Mouse (Mus musculus) ES-E14 (cell line): ENCODE measurements around the gene Stn1. TPM values are rescaled to one million over a fixed set of nuclear protein-coding genes. Genes with fewer than 3 reads are reported as not detected.
A peak's percentile ranks its signal among the peaks of the same experiment; 100 is the strongest.

Experiments
- DNase-seq: peaks from one replicate; pipeline ENCODE4 v3.0.0-alpha.2; 2013; ENCODE audit warnings: low read depth, low spot score
- H3K27ac ChIP-seq: 2 replicates; pipeline ENCODE4 v1.5.1; 2012; ENCODE audit warnings: low read depth, mild to moderate bottlenecking, low read length, moderate library complexity, mixed read lengths; ENCODE audit not compliant: poor library complexity, insufficient read depth, severe bottlenecking
- H3K36me3 ChIP-seq: 2 replicates; pipeline ENCODE4 v1.6.1; 2012; ENCODE audit warnings: mild to moderate bottlenecking, low read length, moderate library complexity, mixed read lengths; ENCODE audit not compliant: control insufficient read depth, poor library complexity, insufficient read depth, severe bottlenecking
- H3K4me1 ChIP-seq, 2 experiments: fragments of 150-350 bp in 1 of 2; sonication (generic) in 1 of 2; 2 replicates each; pipeline ENCODE4 v1.6.1; 2012; ENCODE audit warnings: low read length in 2 of 2, mild to moderate bottlenecking in 1 of 2, mixed read lengths in 1 of 2; ENCODE audit not compliant: control insufficient read depth in 2 of 2, insufficient read depth in 2 of 2, poor library complexity in 1 of 2
- H3K4me3 ChIP-seq, 2 experiments: fragments of 150-350 bp in 1 of 2; sonication (generic) in 1 of 2; 2 replicates each; pipeline ENCODE4 v1.5.1; 2012; ENCODE audit warnings: low read length in 2 of 2, low read depth in 1 of 2, mild to moderate bottlenecking in 1 of 2, mixed read lengths in 1 of 2; ENCODE audit not compliant: insufficient read depth in 1 of 2, poor library complexity in 1 of 2, severe bottlenecking in 1 of 2
- H3K9ac ChIP-seq: 2 replicates; pipeline ENCODE4 v1.6.1; 2012; ENCODE audit warnings: low read depth, mild to moderate bottlenecking, low read length, mixed read lengths; ENCODE audit not compliant: poor library complexity, insufficient read depth, severe bottlenecking
- H3K9me3 ChIP-seq: fragments of 150-350 bp; sonication (generic); 2 replicates; pipeline ENCODE4 v1.6.1; 2012; ENCODE audit warnings: low read depth, mild to moderate bottlenecking, low read length; ENCODE audit not compliant: control insufficient read depth, insufficient read depth
- CHD2 ChIP-seq: IDR thresholded peaks from 2 replicates; pipeline ENCODE4 v1.6.1; 2014; ENCODE audit warnings: mild to moderate bottlenecking, low read depth, low read length, inconsistent platforms
- HCFC1 ChIP-seq: IDR thresholded peaks from 2 replicates; pipeline ENCODE4 v1.6.1; 2012; ENCODE audit warnings: low read length, inconsistent platforms, borderline replicate concordance; ENCODE audit not compliant: insufficient read depth
- MAFK ChIP-seq: IDR thresholded peaks from 2 replicates; pipeline ENCODE4 v1.6.1; 2014; ENCODE audit warnings: mild to moderate bottlenecking, low read depth, low read length, inconsistent platforms; ENCODE audit not compliant: insufficient read depth
- ZC3H11A ChIP-seq: IDR thresholded peaks from 2 replicates; pipeline ENCODE4 v1.6.1; 2012; ENCODE audit warnings: low read depth, mild to moderate bottlenecking, inconsistent platforms, low read length, borderline replicate concordance
- ZNF384 ChIP-seq: IDR thresholded peaks from 2 replicates; pipeline ENCODE4 v1.6.1; 2012; ENCODE audit warnings: low read depth, low read length, inconsistent platforms
- in situ Hi-C, 2 experiments: fragments of 600-800 bp; cut with MboI; formaldehyde crosslinking; loops; one replicate each; pipeline ENCODE4 v1.15.1; 2025; ENCODE audit warnings: low sequenced_read_pairs in 2 of 2, inconsistent platforms in 1 of 2; ENCODE audit not compliant: unreplicated experiment in 2 of 2
- total RNA-seq: library from RNA; depleted of rRNA; stranded (reverse); fragments of 300-350 nt; gene quantifications from 2 replicates; pipeline ENCODE4 v1.2.3, GENCODE M21; 2012

Gene Stn1
- total RNA-seq, 1 experiment = 22.9 TPM

DNA sequence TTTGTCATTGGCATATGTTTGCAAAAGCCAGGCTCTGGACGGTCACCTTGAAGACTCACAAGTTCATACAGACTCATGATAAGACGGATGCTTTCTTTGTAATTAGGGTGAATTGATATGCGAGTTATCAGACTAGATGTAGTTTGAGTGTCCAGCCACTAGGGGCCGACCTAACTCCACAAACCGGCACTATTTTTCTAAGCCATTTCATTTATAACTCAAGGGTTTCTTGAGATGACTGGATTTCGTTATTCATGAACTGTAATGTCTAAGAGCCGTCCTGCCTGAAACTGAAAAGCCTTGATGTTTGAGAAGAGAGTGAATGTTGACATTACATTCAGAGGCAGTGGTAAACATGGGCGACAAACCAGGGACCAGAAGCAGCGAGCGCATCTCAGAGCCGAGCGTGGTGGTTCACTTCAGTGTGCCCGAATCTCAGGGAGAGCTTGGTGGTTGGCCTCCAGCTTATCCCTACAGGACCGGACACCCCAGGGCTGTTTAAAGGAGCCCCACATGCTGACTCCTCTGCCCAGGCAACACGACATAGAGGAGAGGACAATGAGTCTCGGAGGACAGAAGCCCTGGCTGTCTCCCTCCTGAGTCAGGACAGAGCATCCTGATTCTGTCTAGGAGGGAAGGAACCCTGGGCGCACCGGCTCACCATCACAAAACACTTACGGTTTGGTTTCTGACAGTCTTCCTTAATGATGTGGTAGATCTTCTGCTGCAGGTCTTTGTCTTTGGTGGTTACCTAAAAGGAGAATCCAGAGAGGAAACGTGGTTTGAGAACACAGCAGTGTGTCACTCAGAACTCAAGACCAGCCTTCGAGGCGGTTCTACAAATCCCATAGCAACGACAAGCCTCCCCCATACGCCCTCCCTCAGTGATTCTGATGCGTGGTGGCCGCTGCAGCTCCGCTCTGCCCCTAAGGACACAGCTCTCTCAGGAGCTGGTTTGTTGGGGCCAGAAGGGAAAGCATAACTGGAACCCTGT is 29.9 kb downstream of the Stn1 start:
- Histone ChIP-seq H3K36me3 (peaks cover 6% of the 10 kb centered on the region; the same call in 1 of the 2 replicates), H3K27ac (no peak overlapping the region), H3K9me3 (no peaks in the 10 kb centered on the region), H3K4me1 (peaks cover 0 to 13% of the 10 kb centered on the region in 2 experiments; a peak in 2 of 4 replicates), H3K9ac (no peak overlapping the region), H3K4me3 (no peak overlapping the region)
- in situ Hi-C loops = loop anchor here in 1 of 2 experiments (25.0 kb wide), 1 partner anchor 305 kb away; no protein-coding TSS in a partner anchor
- TF ChIP-seq ZC3H11A (peak; percentile 68; the same call in 1 of the 2 replicates), ZNF384 (no peak)
- DNase-seq = no peak

GRCm38 (mm10) chr19:47503625-47504024 is 33.7 kb downstream of the Stn1 start:
- Histone ChIP-seq H3K27ac (no peak overlapping the region), H3K36me3 (peaks cover 3% of the 10 kb centered on the region; the same call in 1 of the 2 replicates), H3K9ac (no peak overlapping the region), H3K4me3 (no peak overlapping the region), H3K4me1 (0 out of 4 replicates have a peak, but pooled peaks cover 0 to under 1% of the 10 kb centered on the region in 2 experiments), H3K9me3 (no peaks in the 10 kb centered on the region)
- in situ Hi-C loops = loop anchor here (5.0 to 25.0 kb wide), 2 partner anchors 236 to 309 kb away; no protein-coding TSS in a partner anchor
- DNase-seq = peak; percentile 51
- no peak for TF ChIP-seq MAFK
- no peak for TF ChIP-seq HCFC1
- TF ChIP-seq ZNF384 = no peak
- TF ChIP-seq CHD2 = no peak
- no peak for TF ChIP-seq ZC3H11A

GRCm38 (mm10) chr19:47502563-47502962 is 34.7 kb downstream of the Stn1 start:
- H3K36me3 ChIP-seq = peaks cover 2% of the 10 kb centered on the region; the same call in 1 of the 2 replicates
- H3K9me3 ChIP-seq = no peaks in the 10 kb centered on the region
- TF ChIP-seq MAFK = no peak
- TF ChIP-seq ZC3H11A = peak; percentile 50; the same call in 1 of the 2 replicates
- no peak for TF ChIP-seq HCFC1
- no peak overlapping the region for H3K4me3 ChIP-seq
- in situ Hi-C loops = loop anchor here (5.0 to 25.0 kb wide), 2 partner anchors 235 to 310 kb away; no protein-coding TSS in a partner anchor
- H3K27ac ChIP-seq = no peak overlapping the region
- DNase-seq = peak; percentile 38
- H3K4me1 ChIP-seq = no peaks in the 10 kb centered on the region
- H3K9ac ChIP-seq = no peak overlapping the region

DNA sequence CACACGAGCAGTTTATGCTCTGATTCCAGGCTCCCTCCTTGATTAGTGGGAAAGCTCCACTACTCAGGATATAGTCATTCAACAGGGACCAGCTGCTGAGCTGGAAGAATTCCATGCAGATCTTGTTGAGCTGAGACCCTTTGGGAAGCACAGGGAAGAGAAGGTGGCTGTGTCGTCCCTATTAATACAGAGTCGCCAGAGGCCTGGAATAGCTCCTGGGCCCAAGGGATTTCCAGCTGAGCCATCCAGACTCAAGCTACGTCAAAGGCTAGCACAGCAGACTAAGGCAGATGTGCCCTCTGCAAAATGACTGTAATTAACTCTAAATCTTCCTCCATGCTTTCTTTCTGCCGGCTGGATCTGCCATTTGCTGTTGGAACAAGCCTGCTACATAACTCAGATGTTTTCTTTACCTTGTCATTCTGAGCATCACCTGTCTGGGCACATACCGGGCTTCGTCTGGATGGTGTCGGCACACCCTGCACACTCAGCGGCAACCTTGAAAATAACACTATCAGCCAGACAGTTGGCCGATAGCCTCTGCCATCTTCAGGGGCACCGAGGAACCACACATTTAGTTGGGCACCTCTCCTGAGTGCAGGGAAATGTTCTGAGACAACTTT is 36.8 kb downstream of the Stn1 start:
- Histone ChIP-seq H3K4me1 (no peaks in the 10 kb centered on the region), H3K36me3 (peaks cover 2% of the 10 kb centered on the region; the same call in 1 of the 2 replicates), H3K9me3 (no peaks in the 10 kb centered on the region), H3K4me3 (no peak overlapping the region), H3K9ac (no peak overlapping the region), H3K27ac (no peak overlapping the region)
- TF ChIP-seq HCFC1 (no peak), MAFK (no peak), ZNF384 (no peak), CHD2 (no peak), ZC3H11A (no peak)
- no peak for DNase-seq
- in situ Hi-C loops = loop anchor here (5.0 to 25.0 kb wide), 2 partner anchors 233 to 312 kb away; no protein-coding TSS in a partner anchor
